Mouse (Mus musculus) intestine, embryonic 14.5 days (tissue): ENCODE measurements around the gene Aacs. TPM values are rescaled to one million over a fixed set of nuclear protein-coding genes. Genes with fewer than 3 reads are reported as not detected.
"Not testable (repeated sequence)": the region's sequence is repeated elsewhere in the genome, so short reads cannot be mapped to it uniquely, and the experiment has no call there.

Source experiments
- ATAC-seq: fragments of 200-750 bp; cut with Nextera tagmentation; replicated peaks from 2 replicates; pipeline ENCODE4 v1.8.0; 2017; ENCODE audit warnings: low read depth, moderate number of reproducible peaks, moderate TSS enrichment, moderate library complexity; ENCODE audit not compliant: low FRiP score, low TSS enrichment
- DNase-seq: peaks from one replicate; pipeline ENCODE4 v3.0.0-alpha.2; 2018; ENCODE audit warnings: low spot score
- H3K27ac ChIP-seq: fragments of 300-500 bp; sonication (generic); 2 replicates; pipeline ENCODE4 v1.5.1; 2014; ENCODE audit warnings: low read depth, mild to moderate bottlenecking, control low read depth
- H3K27me3 ChIP-seq: fragments of 300-500 bp; sonication (generic); replicated peaks from 2 replicates; pipeline ENCODE4 v1.6.1; 2014; ENCODE audit warnings: low read length, control low read depth; ENCODE audit not compliant: control insufficient read depth, insufficient read depth
- H3K36me3 ChIP-seq: fragments of 300-500 bp; sonication (generic); 2 replicates; pipeline ENCODE4 v1.6.1; 2014; ENCODE audit warnings: low read length, control low read depth; ENCODE audit not compliant: control insufficient read depth, insufficient read depth
- H3K4me1 ChIP-seq: fragments of 300-500 bp; sonication (generic); replicated peaks from 2 replicates; pipeline ENCODE4 v1.6.1; 2014; ENCODE audit warnings: low read length, control low read depth, mixed read lengths; ENCODE audit not compliant: control insufficient read depth, insufficient read depth
- H3K4me2 ChIP-seq: fragments of 300-500 bp; sonication (generic); 2 replicates; pipeline ENCODE4 v1.6.1; 2014; ENCODE audit warnings: low read length
- H3K4me3 ChIP-seq: fragments of 300-500 bp; sonication (generic); 2 replicates; pipeline ENCODE4 v1.5.1; 2014; ENCODE audit warnings: low read depth, low read length, control low read depth, mixed read lengths
- H3K9ac ChIP-seq: fragments of 300-500 bp; sonication (generic); 2 replicates; pipeline ENCODE4 v1.6.1; 2014; ENCODE audit warnings: mild to moderate bottlenecking, low read length
- H3K9me3 ChIP-seq: fragments of 300-500 bp; sonication (generic); 2 replicates; pipeline ENCODE4 v1.6.1; 2016; ENCODE audit warnings: low read length, control low read depth; ENCODE audit not compliant: control insufficient read depth
- WGBS: fragments of 180-500 bp; shearing (Covaris S2); extraction: QIAGEN DNeasy Blood & Tissue Kit; methylation state at CpG from one replicate; pipeline ENCODE4 v1.1.7; 2014; 5-methylcytosine and 5-hydroxymethylcytosine counted together
- polyA plus RNA-seq: library from polyadenylated mRNA; unstranded; fragments of >200 nt; fragmentation: Nextera tagmentation; extraction: Ambion mirVana; gene quantifications from 2 replicates; pipeline ENCODE4 v1.2.1, GENCODE M21; 2014

Gene Aacs
- polyA plus RNA-seq, 1 experiment from 2014 or later: 78.6 TPM

GRCm38 (mm10) chr5:125480434-125481231, 5.0 kb downstream of the Aacs start:
- Histone ChIP-seq H3K4me1 (peaks cover 26% of the 10 kb centered on the region), H3K9me3 (no peaks in the 10 kb centered on the region), H3K4me3 (no peak overlapping the region), H3K27me3 (no peaks in the 10 kb centered on the region), H3K27ac (no peak overlapping the region; the same call in 1 of the 2 replicates), H3K36me3 (peaks cover 34% of the 10 kb centered on the region), H3K9ac (no peak overlapping the region), H3K4me2 (no peak overlapping the region)
- ATAC-seq (no peak), DNase-seq (no peak)
- WGBS: 70% methylated on average over 11 of the region's 11 CpGs

GRCm38 (mm10) chr5:125482474-125482873, 6.9 kb downstream of the Aacs start:
- Histone ChIP-seq H3K27ac (no peak overlapping the region), H3K4me2 (no peak overlapping the region), H3K9ac (no peak overlapping the region), H3K4me1 (peaks cover 12% of the 10 kb centered on the region), H3K36me3 (peaks cover 46% of the 10 kb centered on the region), H3K27me3 (no peaks in the 10 kb centered on the region), H3K4me3 (no peak overlapping the region), H3K9me3 (no peaks in the 10 kb centered on the region)
- WGBS: 93% methylated on average over 7 of the region's 7 CpGs
- ATAC-seq: no peak
- no peak for DNase-seq

- peaks cover 51% of the 10 kb centered on the region for H3K36me3 ChIP-seq
- peaks cover 5% of the 10 kb centered on the region; the same call in 1 of the 2 replicates for H3K4me1 ChIP-seq
- ATAC-seq: no peak
- H3K27ac ChIP-seq: no peak overlapping the region
- no peak for DNase-seq
- no peaks in the 10 kb centered on the region for H3K9me3 ChIP-seq
- no peak overlapping the region for H3K4me3 ChIP-seq
- H3K4me2 ChIP-seq: no peak overlapping the region
- no peaks in the 10 kb centered on the region for H3K27me3 ChIP-seq
- no peak overlapping the region for H3K9ac ChIP-seq
- WGBS: 88% methylated on average over 5 of the region's 6 CpGs
Measured at GRCm38 (mm10) chr5:125483712-125484611, 8.3 kb downstream of the Aacs start.

- Histone ChIP-seq H3K9me3 (no peaks in the 10 kb centered on the region), H3K4me2 (no peak overlapping the region), H3K4me1 (peaks cover 4% of the 10 kb centered on the region; the same call in 1 of the 2 replicates), H3K27ac (no peak overlapping the region), H3K9ac (no peak overlapping the region), H3K4me3 (no peak overlapping the region), H3K36me3 (peaks cover 56% of the 10 kb centered on the region), H3K27me3 (no peaks in the 10 kb centered on the region)
- WGBS: 88% methylated on average over 4 of the region's 4 CpGs
- DNase-seq (no peak), ATAC-seq (no peak)
Measured at GRCm38 (mm10) chr5:125485031-125485778, 9.6 kb downstream of the Aacs start.

- ATAC-seq (no peak), DNase-seq (no peak)
- no peaks in the 10 kb centered on the region for H3K4me1 ChIP-seq
- no peak overlapping the region for H3K9ac ChIP-seq
- H3K9me3 ChIP-seq: no peaks in the 10 kb centered on the region
- H3K27me3 ChIP-seq: no peaks in the 10 kb centered on the region
- H3K4me3 ChIP-seq: no peak overlapping the region
- 100% methylated on average over 1 of the region's 1 CpGs for WGBS
- peaks cover 63% of the 10 kb centered on the region for H3K36me3 ChIP-seq
- no peak overlapping the region for H3K27ac ChIP-seq
- H3K4me2 ChIP-seq: no peak overlapping the region
Measured at GRCm38 (mm10) chr5:125486088-125486487, 10.5 kb downstream of the Aacs start.

- Histone ChIP-seq H3K27me3 (no peaks in the 10 kb centered on the region), H3K9ac (no peak overlapping the region), H3K4me2 (no peak overlapping the region), H3K36me3 (peaks cover 76% of the 10 kb centered on the region), H3K4me3 (no peak overlapping the region), H3K4me1 (no peaks in the 10 kb centered on the region), H3K27ac (no peak overlapping the region), H3K9me3 (no peaks in the 10 kb centered on the region)
- DNase-seq (no peak), ATAC-seq (no peak)
- WGBS: 78% methylated on average over 11 of the region's 11 CpGs
Measured at GRCm38 (mm10) chr5:125487375-125488115, 11.9 kb downstream of the Aacs start.

- H3K4me1 ChIP-seq: no peaks in the 10 kb centered on the region
- H3K9ac ChIP-seq: no peak overlapping the region
- no peak overlapping the region for H3K27ac ChIP-seq
- ATAC-seq: no peak
- H3K9me3 ChIP-seq: no peaks in the 10 kb centered on the region
- DNase-seq: no peak
- peaks cover 76% of the 10 kb centered on the region for H3K36me3 ChIP-seq
- no peak overlapping the region for H3K4me3 ChIP-seq
- WGBS: 48% methylated on average over 4 of the region's 4 CpGs
- no peak overlapping the region for H3K4me2 ChIP-seq
- H3K27me3 ChIP-seq: no peaks in the 10 kb centered on the region
Measured at GRCm38 (mm10) chr5:125488116-125488455, 12.5 kb downstream of the Aacs start.

- H3K9me3 ChIP-seq, DNase-seq, H3K27me3 ChIP-seq, H3K27ac ChIP-seq, H3K9ac ChIP-seq, ATAC-seq, H3K4me1 ChIP-seq, H3K4me2 ChIP-seq, H3K4me3 ChIP-seq: not testable (repeated sequence)
- peaks cover 69% of the 10 kb centered on the region for H3K36me3 ChIP-seq
- whole genome bisulfite sequencing: 92% methylated on average over 5 of the region's 5 CpGs
Measured at GRCm38 (mm10) chr5:125488953-125489352, 13.3 kb downstream of the Aacs start.
